Mouse (Mus musculus) midbrain, embryonic 10.5 days (tissue): Measurements from ENCODE around the gene Med31. TPM values are rescaled to one million over a fixed set of nuclear protein-coding genes. Genes with fewer than 3 reads are reported as not detected.

Experiments
- DNase-seq: peaks from one replicate; pipeline ENCODE4 v3.0.0-alpha.2; 2017; ENCODE audit warnings: low spot score
- H3K27ac ChIP-seq: fragments of 300-500 bp; sonication (generic); replicated peaks from 2 replicates; pipeline ENCODE4 v1.5.1; 2016; ENCODE audit warnings: mild to moderate bottlenecking
- H3K27me3 ChIP-seq: fragments of 300-500 bp; sonication (generic); 2 replicates; pipeline ENCODE4 v1.6.1; 2016; ENCODE audit warnings: low read depth, mild to moderate bottlenecking; ENCODE audit not compliant: poor library complexity, severe bottlenecking
- H3K36me3 ChIP-seq: fragments of 300-500 bp; sonication (generic); 2 replicates; pipeline ENCODE4 v1.6.1; 2016; ENCODE audit warnings: mild to moderate bottlenecking, moderate library complexity
- H3K4me1 ChIP-seq: fragments of 300-500 bp; sonication (generic); 2 replicates; pipeline ENCODE4 v1.6.1; 2016
- H3K4me3 ChIP-seq: fragments of 300-500 bp; sonication (generic); 2 replicates; pipeline ENCODE4 v1.5.1; 2016; ENCODE audit warnings: mild to moderate bottlenecking, moderate library complexity
- H3K9me3 ChIP-seq: fragments of 300-500 bp; sonication (generic); replicated peaks from 2 replicates; pipeline ENCODE4 v1.6.1; 2016; ENCODE audit warnings: mild to moderate bottlenecking
- WGBS: fragments of 180-500 bp; shearing (Covaris S2); methylation state at CpG from one replicate; pipeline ENCODE4 v1.1.7; 2016; 5-methylcytosine and 5-hydroxymethylcytosine counted together
- polyA plus RNA-seq: library from polyadenylated mRNA; unstranded; fragments of >200 nt; fragmentation: Nextera tagmentation; extraction: Ambion mirVana; gene quantifications from 2 replicates; pipeline ENCODE4 v1.2.1, GENCODE M21; 2016

Gene Med31
- polyA plus RNA-seq: 52.4 and 52.7 TPM in 2 replicates

GRCm38 (mm10) chr11:72215410-72215797 lies at the start of gene Med31:
Gene Med31 (minus strand): TSS chr11:72215592.
- peak; percentile 50 for DNase-seq
- peak within 1 kb of the TSS; percentile 90 for H3K4me3 ChIP-seq
- WGBS: 5% methylated on average over 29 of the region's 29 CpGs
- H3K9me3 ChIP-seq: no peaks in the 10 kb centered on the region
- peaks cover 29% of the 10 kb centered on the region for H3K4me1 ChIP-seq
- H3K27me3 ChIP-seq: no peaks in the 10 kb centered on the region
- H3K36me3 ChIP-seq: peaks cover 30% of the 10 kb centered on the region
- peak within 1 kb of the TSS; percentile 90 for H3K27ac ChIP-seq

DNA sequence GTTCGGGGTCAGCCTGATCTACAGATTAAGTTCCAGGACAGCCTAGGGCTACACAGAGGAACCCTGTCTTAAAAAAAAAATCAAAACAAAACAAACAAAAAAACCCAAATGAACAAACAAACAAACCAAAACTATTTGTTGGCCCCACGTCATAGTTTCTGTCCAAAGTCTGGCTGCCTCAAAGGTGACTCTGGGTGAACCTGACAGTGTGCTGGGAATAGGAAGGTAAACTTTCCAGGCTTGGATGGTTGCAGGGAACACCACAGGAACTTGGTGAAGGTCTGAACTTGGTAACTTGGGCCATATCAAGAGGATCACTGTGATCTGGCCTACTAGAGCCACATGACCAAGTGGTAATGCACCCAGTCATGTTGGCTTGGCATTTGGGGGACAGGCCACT lies 41.0 kb upstream of the Med31 start:
- DNase-seq: no peak
- Histone ChIP-seq H3K9me3 (no peaks in the 10 kb centered on the region), H3K4me1 (no peaks in the 10 kb centered on the region), H3K36me3 (no peaks in the 10 kb centered on the region), H3K4me3 (no peak overlapping the region), H3K27me3 (no peaks in the 10 kb centered on the region), H3K27ac (no peak overlapping the region)
- WGBS: 95% methylated on average over 2 of the region's 2 CpGs

- WGBS: 93% methylated on average over 4 of the region's 4 CpGs
- no peaks in the 10 kb centered on the region for H3K4me1 ChIP-seq
- H3K27me3 ChIP-seq: no peaks in the 10 kb centered on the region
- no peak for DNase-seq
- H3K9me3 ChIP-seq: no peaks in the 10 kb centered on the region
- no peak overlapping the region for H3K27ac ChIP-seq
- H3K36me3 ChIP-seq: no peaks in the 10 kb centered on the region
- H3K4me3 ChIP-seq: no peak overlapping the region
Measured at GRCm38 (mm10) chr11:72255629-72256028, 40.2 kb upstream of the Med31 start.

GRCm38 (mm10) chr11:72245196-72245753 lies 29.9 kb upstream of the Med31 start:
- H3K27ac ChIP-seq: no peak overlapping the region
- no peaks in the 10 kb centered on the region for H3K4me1 ChIP-seq
- H3K4me3 ChIP-seq: no peak overlapping the region
- no peaks in the 10 kb centered on the region for H3K9me3 ChIP-seq
- no peaks in the 10 kb centered on the region for H3K36me3 ChIP-seq
- no peaks in the 10 kb centered on the region for H3K27me3 ChIP-seq
- no peak for DNase-seq
- 81% methylated on average over 8 of the region's 8 CpGs for WGBS

DNA sequence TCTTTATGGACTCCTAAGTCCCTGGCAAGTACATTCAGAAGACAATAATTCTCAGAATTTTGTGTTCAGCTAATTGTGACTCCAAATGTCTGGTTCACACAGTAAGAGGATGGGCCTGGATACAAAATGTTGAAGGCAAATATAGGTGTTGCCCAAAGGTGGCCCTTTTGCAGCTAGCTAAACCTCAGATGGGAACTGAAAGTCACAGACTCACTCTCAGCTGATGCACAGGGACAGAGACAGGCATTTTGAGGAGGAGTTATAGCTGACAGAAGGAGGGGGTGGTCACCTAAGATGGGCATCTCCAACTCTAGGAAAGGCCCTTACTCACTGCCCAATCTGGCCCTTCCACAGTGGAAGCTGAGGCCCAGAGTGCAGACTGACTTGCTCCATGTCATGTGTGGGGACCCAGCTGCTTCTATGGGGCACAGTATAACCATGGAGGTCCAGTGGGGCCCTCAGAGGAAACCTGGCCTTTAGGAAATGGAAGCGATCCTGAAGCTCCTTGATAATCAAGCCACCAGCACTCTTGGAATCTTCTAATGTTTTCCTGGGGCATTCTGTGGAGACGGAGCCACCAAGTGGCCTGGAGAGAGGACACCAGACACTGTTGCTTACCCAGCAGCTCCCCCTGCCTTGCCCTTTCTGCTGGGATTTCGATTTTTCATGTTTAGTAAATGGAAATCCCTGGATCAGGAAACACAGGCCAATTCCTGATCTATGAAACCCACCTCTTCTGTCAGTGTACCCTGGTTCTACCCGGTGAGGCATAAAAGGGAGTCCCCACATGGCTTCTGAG lies 24.9 kb upstream of the Med31 start:
- Histone ChIP-seq H3K27ac (no peak overlapping the region), H3K9me3 (no peaks in the 10 kb centered on the region), H3K36me3 (no peaks in the 10 kb centered on the region), H3K27me3 (no peaks in the 10 kb centered on the region), H3K4me1 (no peaks in the 10 kb centered on the region), H3K4me3 (no peak overlapping the region)
- WGBS: 75% methylated on average over 4 of the region's 4 CpGs
- DNase-seq: no peak

DNA sequence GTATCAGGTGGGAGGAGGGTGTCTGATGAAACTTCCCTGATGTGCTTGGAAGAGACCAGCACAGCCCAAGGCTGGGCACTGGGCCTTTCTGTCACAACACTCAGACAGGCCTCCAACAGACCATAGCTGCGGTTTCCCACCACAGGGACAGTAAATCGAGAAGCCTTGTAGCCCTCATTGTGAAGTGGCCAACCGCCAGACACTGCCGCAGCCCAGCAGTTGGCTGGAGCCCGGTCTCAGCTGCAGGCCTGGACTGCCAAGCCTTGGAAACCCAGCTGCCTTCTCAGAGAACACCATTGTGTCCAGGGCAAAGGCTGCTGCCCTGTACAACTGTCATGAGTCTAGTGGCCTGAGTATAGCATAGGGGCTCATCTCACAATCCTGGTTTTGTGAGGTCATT lies 18.6 kb upstream of the Med31 start:
- Histone ChIP-seq H3K27ac (no peak overlapping the region), H3K27me3 (no peaks in the 10 kb centered on the region), H3K9me3 (no peaks in the 10 kb centered on the region), H3K4me1 (no peaks in the 10 kb centered on the region), H3K36me3 (no peaks in the 10 kb centered on the region), H3K4me3 (no peak overlapping the region)
- WGBS: 77% methylated on average over 5 of the region's 5 CpGs
- no peak for DNase-seq

DNA sequence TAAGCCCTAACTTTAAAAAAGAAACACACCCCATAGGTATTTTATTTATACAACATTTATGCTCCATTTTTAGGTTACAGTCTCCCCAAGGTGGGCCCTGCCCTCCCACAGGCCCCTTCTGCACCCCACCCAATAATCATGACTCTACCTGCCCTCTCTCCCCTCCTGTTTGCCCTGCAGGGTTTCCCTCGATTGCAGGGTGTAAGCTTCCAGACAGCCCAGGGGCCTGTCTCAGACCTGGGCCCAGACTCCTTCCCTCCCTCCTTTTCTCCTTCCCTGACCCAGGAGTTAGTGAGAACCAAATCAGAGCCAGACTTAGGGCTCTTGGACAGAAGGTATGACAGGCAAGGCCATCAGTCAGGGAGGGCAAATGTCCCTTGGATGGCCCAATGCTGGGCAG lies 17.6 kb upstream of the Med31 start:
- DNase-seq: no peak
- H3K4me3 ChIP-seq: no peak overlapping the region
- H3K27ac ChIP-seq: no peak overlapping the region
- no peaks in the 10 kb centered on the region for H3K36me3 ChIP-seq
- no peaks in the 10 kb centered on the region for H3K27me3 ChIP-seq
- WGBS: 76% methylated on average over 1 of the region's 1 CpGs
- H3K4me1 ChIP-seq: no peaks in the 10 kb centered on the region
- no peaks in the 10 kb centered on the region for H3K9me3 ChIP-seq

GRCm38 (mm10) chr11:72232068-72232467 lies 16.7 kb upstream of the Med31 start:
- Histone ChIP-seq H3K27ac (no peak overlapping the region), H3K36me3 (no peaks in the 10 kb centered on the region), H3K27me3 (no peaks in the 10 kb centered on the region), H3K4me1 (no peaks in the 10 kb centered on the region), H3K4me3 (no peak overlapping the region), H3K9me3 (no peaks in the 10 kb centered on the region)
- no peak for DNase-seq
- 87% methylated on average over 7 of the region's 7 CpGs for WGBS

DNA sequence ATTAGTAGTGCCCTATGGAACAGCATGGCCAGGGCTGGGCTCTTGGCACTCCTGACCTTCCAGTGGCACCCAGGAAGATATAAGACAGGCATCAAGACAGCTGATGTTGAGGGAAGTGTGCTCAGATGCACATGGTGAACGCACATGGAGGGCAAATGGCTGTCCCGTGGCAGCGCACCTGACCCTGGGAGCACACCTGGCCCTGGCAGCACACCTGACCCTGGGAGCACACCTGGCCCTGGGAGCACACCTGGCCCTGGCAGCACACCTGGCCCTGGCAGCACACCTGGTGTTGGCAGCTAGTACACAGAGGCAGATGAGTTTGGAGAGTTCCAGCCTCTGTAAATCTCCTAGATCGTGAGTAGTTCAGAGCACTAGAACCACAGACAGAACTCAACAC lies 13.1 kb upstream of the Med31 start:
- no peak for DNase-seq
- no peaks in the 10 kb centered on the region for H3K9me3 ChIP-seq
- no peaks in the 10 kb centered on the region for H3K27me3 ChIP-seq
- H3K36me3 ChIP-seq: no peaks in the 10 kb centered on the region
- no peak overlapping the region for H3K27ac ChIP-seq
- 94% methylated on average over 4 of the region's 4 CpGs for WGBS
- peaks cover 11% of the 10 kb centered on the region for H3K4me1 ChIP-seq
- no peak overlapping the region for H3K4me3 ChIP-seq

- Histone ChIP-seq H3K4me1 (peaks cover 11% of the 10 kb centered on the region), H3K9me3 (no peaks in the 10 kb centered on the region), H3K36me3 (no peaks in the 10 kb centered on the region), H3K27me3 (no peaks in the 10 kb centered on the region), H3K4me3 (no peak overlapping the region), H3K27ac (no peak overlapping the region; the same call in 1 of the 2 replicates)
- WGBS: 86% methylated on average over 6 of the region's 6 CpGs
- no peak for DNase-seq
Measured at GRCm38 (mm10) chr11:72226901-72227300, 11.5 kb upstream of the Med31 start.

GRCm38 (mm10) chr11:72226020-72226791 lies 10.8 kb upstream of the Med31 start:
- Histone ChIP-seq H3K27ac (no peak overlapping the region; the same call in 1 of the 2 replicates), H3K4me1 (peaks cover 11% of the 10 kb centered on the region), H3K36me3 (no peaks in the 10 kb centered on the region), H3K27me3 (no peaks in the 10 kb centered on the region), H3K9me3 (no peaks in the 10 kb centered on the region), H3K4me3 (no peak overlapping the region)
- DNase-seq: no peak
- WGBS: 62% methylated on average over 10 of the region's 10 CpGs

GRCm38 (mm10) chr11:72224865-72225264 lies 9.5 kb upstream of the Med31 start:
- Histone ChIP-seq H3K27me3 (no peaks in the 10 kb centered on the region), H3K4me1 (peaks cover 11% of the 10 kb centered on the region), H3K27ac (no peak overlapping the region), H3K9me3 (no peaks in the 10 kb centered on the region), H3K4me3 (no peak overlapping the region), H3K36me3 (no peaks in the 10 kb centered on the region)
- 21% methylated on average over 5 of the region's 5 CpGs for WGBS
- peak; percentile 72 for DNase-seq

- Histone ChIP-seq H3K4me3 (no peak overlapping the region), H3K9me3 (no peaks in the 10 kb centered on the region), H3K4me1 (peaks cover 11% of the 10 kb centered on the region), H3K27me3 (no peaks in the 10 kb centered on the region), H3K27ac (no peak overlapping the region), H3K36me3 (no peaks in the 10 kb centered on the region)
- WGBS: 84% methylated on average over 4 of the region's 4 CpGs
- DNase-seq: no peak
Measured at GRCm38 (mm10) chr11:72223414-72223813, 8.0 kb upstream of the Med31 start.
